Mouse (Mus musculus): ENCODE measurements around the gene Sgms1.

- TF ChIP-seq POLR2A (IDR thresholded peaks at IDR 0.05; ENCODE audit: borderline replicate concordance, extremely low read depth, low read depth, low read length) (no peak), CTCF (IDR thresholded peaks at IDR 0.05; ENCODE audit: insufficient read depth, low read length) (no peak)
These were observed 268.7 kb downstream of the Sgms1 start for GRCm38 (mm10) chr19:32120798-32121197.

All from lung, adult 2 months (tissue).